Mouse (Mus musculus): ENCODE measurements around the gene Dlst. TPM values are rescaled to one million over a fixed set of nuclear protein-coding genes. Genes with fewer than 3 reads are reported as not detected.

Gene Dlst
- polyA plus RNA-seq, 1 experiment from 2014 or later: 113 TPM

- WGBS: 77% methylated on average over 10 of the region's 10 CpGs
- H3K4me2 ChIP-seq (ENCODE audit: low read depth, low read length): no peak overlapping the region
- no peak overlapping the region for H3K27ac ChIP-seq (ENCODE audit: low read length)
- no peak overlapping the region for H3K4me3 ChIP-seq (replicated peaks; ENCODE audit: low read length)
- no peaks in the 10 kb centered on the region for H3K36me3 ChIP-seq (ENCODE audit: control insufficient read depth, insufficient read depth, low read length)
- H3K27me3 ChIP-seq (ENCODE audit: control insufficient read depth, insufficient read depth, low read length): no peaks in the 10 kb centered on the region
- no peaks in the 10 kb centered on the region for H3K9me3 ChIP-seq (replicated peaks; ENCODE audit: control insufficient read depth, low read length)
- ATAC-seq (ENCODE audit: insufficient read depth, low FRiP score): no peak
- H3K9ac ChIP-seq (ENCODE audit: low read length): no peak overlapping the region
- H3K4me1 ChIP-seq (ENCODE audit: control insufficient read depth, insufficient read depth, low read length): 0 out of 2 replicates have a peak, but pooled peaks cover 4% of the 10 kb centered on the region
Observed at GRCm38 (mm10) chr12:85094706-85095105, 15.9 kb upstream of the Dlst start.

GRCm38 (mm10) chr12:85095146-85095545 lies 15.5 kb upstream of the Dlst start:
- WGBS: 83% methylated on average over 11 of the region's 11 CpGs
- 0 out of 2 replicates have a peak, but pooled peaks cover 4% of the 10 kb centered on the region for H3K4me1 ChIP-seq (ENCODE audit: control insufficient read depth, insufficient read depth, low read length)
- H3K9me3 ChIP-seq (replicated peaks; ENCODE audit: control insufficient read depth, low read length): no peaks in the 10 kb centered on the region
- H3K4me3 ChIP-seq (replicated peaks; ENCODE audit: low read length): no peak overlapping the region
- no peak overlapping the region for H3K27ac ChIP-seq (ENCODE audit: low read length)
- H3K9ac ChIP-seq (ENCODE audit: low read length): no peak overlapping the region
- no peaks in the 10 kb centered on the region for H3K27me3 ChIP-seq (ENCODE audit: control insufficient read depth, insufficient read depth, low read length)
- no peak overlapping the region for H3K4me2 ChIP-seq (ENCODE audit: low read depth, low read length)
- H3K36me3 ChIP-seq (ENCODE audit: control insufficient read depth, insufficient read depth, low read length): no peaks in the 10 kb centered on the region
- ATAC-seq (ENCODE audit: insufficient read depth, low FRiP score): no peak

DNA sequence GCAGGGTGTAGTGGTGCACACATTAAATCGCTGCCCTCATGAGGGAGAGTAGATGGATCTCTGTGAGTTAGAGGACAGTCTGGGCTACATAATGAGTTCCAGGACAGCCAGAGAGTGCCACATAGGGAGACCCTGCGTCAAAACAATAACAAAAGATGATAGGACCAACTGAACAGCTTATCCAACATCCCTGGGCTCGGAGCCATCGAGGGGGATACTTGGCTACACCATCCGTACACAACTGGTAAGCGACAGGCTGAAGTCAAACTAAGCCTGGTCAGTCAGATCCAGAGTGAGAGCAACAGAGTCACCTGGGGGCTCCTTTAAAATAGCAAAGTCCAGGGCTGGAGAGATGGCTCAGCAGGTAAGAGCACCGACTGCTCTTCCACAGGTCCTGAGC lies 14.8 kb upstream of the Dlst start:
- Histone ChIP-seq H3K27me3 (ENCODE audit: control insufficient read depth, insufficient read depth, low read length) (no peaks in the 10 kb centered on the region), H3K4me3 (replicated peaks; ENCODE audit: low read length) (no peak overlapping the region), H3K36me3 (ENCODE audit: control insufficient read depth, insufficient read depth, low read length) (no peaks in the 10 kb centered on the region), H3K27ac (ENCODE audit: low read length) (no peak overlapping the region), H3K4me2 (ENCODE audit: low read depth, low read length) (no peak overlapping the region), H3K4me1 (ENCODE audit: control insufficient read depth, insufficient read depth, low read length) (0 out of 2 replicates have a peak, but pooled peaks cover 4% of the 10 kb centered on the region), H3K9me3 (replicated peaks; ENCODE audit: control insufficient read depth, low read length) (no peaks in the 10 kb centered on the region), H3K9ac (ENCODE audit: low read length) (no peak overlapping the region)
- WGBS: 83% methylated on average over 7 of the region's 7 CpGs
- no peak for ATAC-seq (ENCODE audit: insufficient read depth, low FRiP score)

- Histone ChIP-seq H3K36me3 (ENCODE audit: control insufficient read depth, insufficient read depth, low read length) (no peaks in the 10 kb centered on the region), H3K4me2 (ENCODE audit: low read depth, low read length) (no peak overlapping the region), H3K9ac (ENCODE audit: low read length) (no peak overlapping the region), H3K4me3 (replicated peaks; ENCODE audit: low read length) (no peak overlapping the region), H3K27me3 (ENCODE audit: control insufficient read depth, insufficient read depth, low read length) (no peaks in the 10 kb centered on the region), H3K9me3 (replicated peaks; ENCODE audit: control insufficient read depth, low read length) (no peaks in the 10 kb centered on the region), H3K27ac (ENCODE audit: low read length) (no peak overlapping the region), H3K4me1 (ENCODE audit: control insufficient read depth, insufficient read depth, low read length) (no peaks in the 10 kb centered on the region)
- ATAC-seq (ENCODE audit: insufficient read depth, low FRiP score): no peak
- WGBS: 60% methylated on average over 14 of the region's 14 CpGs
Observed at GRCm38 (mm10) chr12:85101001-85101400, 9.6 kb upstream of the Dlst start.

GRCm38 (mm10) chr12:85101521-85102106 lies 9.0 kb upstream of the Dlst start:
- no peaks in the 10 kb centered on the region for H3K4me1 ChIP-seq (ENCODE audit: control insufficient read depth, insufficient read depth, low read length)
- 75% methylated on average over 5 of the region's 5 CpGs for WGBS
- no peaks in the 10 kb centered on the region for H3K36me3 ChIP-seq (ENCODE audit: control insufficient read depth, insufficient read depth, low read length)
- H3K4me3 ChIP-seq (replicated peaks; ENCODE audit: low read length): no peak overlapping the region
- no peak overlapping the region for H3K27ac ChIP-seq (ENCODE audit: low read length)
- ATAC-seq (ENCODE audit: insufficient read depth, low FRiP score): no peak
- H3K9ac ChIP-seq (ENCODE audit: low read length): no peak overlapping the region
- H3K9me3 ChIP-seq (replicated peaks; ENCODE audit: control insufficient read depth, low read length): no peaks in the 10 kb centered on the region
- no peaks in the 10 kb centered on the region for H3K27me3 ChIP-seq (ENCODE audit: control insufficient read depth, insufficient read depth, low read length)
- no peak overlapping the region for H3K4me2 ChIP-seq (ENCODE audit: low read depth, low read length)

GRCm38 (mm10) chr12:85103096-85103495 lies 7.5 kb upstream of the Dlst start:
- H3K4me2 ChIP-seq (ENCODE audit: low read depth, low read length): no peak overlapping the region
- H3K9me3 ChIP-seq (replicated peaks; ENCODE audit: control insufficient read depth, low read length): no peaks in the 10 kb centered on the region
- WGBS: 59% methylated on average over 8 of the region's 8 CpGs
- no peak for ATAC-seq (ENCODE audit: insufficient read depth, low FRiP score)
- no peaks in the 10 kb centered on the region for H3K27me3 ChIP-seq (ENCODE audit: control insufficient read depth, insufficient read depth, low read length)
- H3K9ac ChIP-seq (ENCODE audit: low read length): no peak overlapping the region
- no peaks in the 10 kb centered on the region for H3K4me1 ChIP-seq (ENCODE audit: control insufficient read depth, insufficient read depth, low read length)
- H3K4me3 ChIP-seq (replicated peaks; ENCODE audit: low read length): no peak overlapping the region
- no peak overlapping the region for H3K27ac ChIP-seq (ENCODE audit: low read length)
- no peaks in the 10 kb centered on the region for H3K36me3 ChIP-seq (ENCODE audit: control insufficient read depth, insufficient read depth, low read length)

DNA sequence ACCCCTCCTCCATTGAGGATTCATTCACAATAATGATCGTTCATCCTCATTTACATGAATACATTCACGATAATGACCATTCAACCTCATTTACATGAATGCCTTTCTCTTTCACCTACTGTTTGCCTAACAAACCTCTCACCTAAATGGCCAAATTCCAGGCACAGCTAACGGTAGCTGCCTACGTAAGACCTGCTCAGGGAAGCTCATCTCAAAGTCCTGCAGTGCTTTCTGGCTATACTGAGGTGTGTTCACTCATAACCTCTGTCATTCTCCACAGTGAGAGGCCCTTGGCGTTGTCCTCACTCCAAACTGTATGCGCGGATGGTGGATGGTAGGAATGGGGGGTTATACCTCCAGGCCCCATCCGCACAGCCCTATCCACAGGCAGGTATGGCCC lies 5.8 kb upstream of the Dlst start:
- H3K4me1 ChIP-seq (ENCODE audit: control insufficient read depth, insufficient read depth, low read length): peaks cover 4% of the 10 kb centered on the region
- H3K27me3 ChIP-seq (ENCODE audit: control insufficient read depth, insufficient read depth, low read length): no peaks in the 10 kb centered on the region
- WGBS: 89% methylated on average over 8 of the region's 8 CpGs
- no peak for ATAC-seq (ENCODE audit: insufficient read depth, low FRiP score)
- no peak overlapping the region for H3K4me2 ChIP-seq (ENCODE audit: low read depth, low read length)
- H3K36me3 ChIP-seq (ENCODE audit: control insufficient read depth, insufficient read depth, low read length): no peaks in the 10 kb centered on the region
- no peaks in the 10 kb centered on the region for H3K9me3 ChIP-seq (replicated peaks; ENCODE audit: control insufficient read depth, low read length)
- no peak overlapping the region for H3K4me3 ChIP-seq (replicated peaks; ENCODE audit: low read length)
- no peak overlapping the region for H3K27ac ChIP-seq (ENCODE audit: low read length)
- H3K9ac ChIP-seq (ENCODE audit: low read length): no peak overlapping the region

GRCm38 (mm10) chr12:85106292-85106691 lies 4.3 kb upstream of the Dlst start:
- no peak overlapping the region for H3K4me3 ChIP-seq (replicated peaks; ENCODE audit: low read length)
- peaks cover 7% of the 10 kb centered on the region for H3K4me1 ChIP-seq (ENCODE audit: control insufficient read depth, insufficient read depth, low read length)
- no peak for ATAC-seq (ENCODE audit: insufficient read depth, low FRiP score)
- WGBS: 13% methylated on average over 8 of the region's 8 CpGs
- H3K36me3 ChIP-seq (ENCODE audit: control insufficient read depth, insufficient read depth, low read length): no peaks in the 10 kb centered on the region
- no peak overlapping the region for H3K4me2 ChIP-seq (ENCODE audit: low read depth, low read length)
- no peak overlapping the region for H3K27ac ChIP-seq (ENCODE audit: low read length)
- H3K9ac ChIP-seq (ENCODE audit: low read length): no peak overlapping the region; the same call in 1 of the 2 replicates
- H3K27me3 ChIP-seq (ENCODE audit: control insufficient read depth, insufficient read depth, low read length): no peaks in the 10 kb centered on the region
- H3K9me3 ChIP-seq (replicated peaks; ENCODE audit: control insufficient read depth, low read length): no peaks in the 10 kb centered on the region

DNA sequence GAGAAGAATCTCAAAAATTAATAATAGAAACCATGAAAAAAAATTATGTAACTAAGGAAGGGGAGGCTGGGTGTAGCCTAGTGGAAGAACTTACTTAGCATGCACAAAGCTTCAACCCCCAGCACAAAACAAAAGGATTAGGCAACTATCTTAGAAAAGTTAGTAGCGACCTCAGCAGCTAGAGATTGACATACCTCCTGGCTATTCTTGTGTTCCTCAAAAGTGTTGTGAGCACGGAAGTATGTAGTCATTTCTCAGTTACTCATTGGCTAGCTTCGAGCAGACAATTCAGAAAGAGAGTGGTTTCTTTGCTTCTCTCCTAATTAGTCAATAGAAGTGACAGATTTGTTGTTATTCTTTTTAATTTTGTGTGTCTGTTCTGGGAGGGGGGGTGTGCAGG lies 2.0 kb upstream of the Dlst start:
- H3K4me1 ChIP-seq (ENCODE audit: control insufficient read depth, insufficient read depth, low read length): peaks cover 28% of the 10 kb centered on the region
- H3K27me3 ChIP-seq (ENCODE audit: control insufficient read depth, insufficient read depth, low read length): no peaks in the 10 kb centered on the region
- no peaks in the 10 kb centered on the region for H3K36me3 ChIP-seq (ENCODE audit: control insufficient read depth, insufficient read depth, low read length)
- no peak overlapping the region for H3K9ac ChIP-seq (ENCODE audit: low read length)
- no peak for ATAC-seq (ENCODE audit: insufficient read depth, low FRiP score)
- no peaks in the 10 kb centered on the region for H3K9me3 ChIP-seq (replicated peaks; ENCODE audit: control insufficient read depth, low read length)
- no peak overlapping the region for H3K4me3 ChIP-seq (replicated peaks; ENCODE audit: low read length)
- H3K4me2 ChIP-seq (ENCODE audit: low read depth, low read length): no peak overlapping the region
- WGBS: 66% methylated on average over 3 of the region's 3 CpGs
- H3K27ac ChIP-seq (ENCODE audit: low read length): no peak overlapping the region
